Mouse (Mus musculus) ES-E14 (cell line): ENCODE results near the gene Cmbl. TPM values are rescaled to one million over a fixed set of nuclear protein-coding genes. Genes with fewer than 3 reads are reported as not detected.

Source experiments
- DNase-seq: peaks from one replicate; pipeline ENCODE4 v3.0.0-alpha.2; 2013; ENCODE audit warnings: low read depth, low spot score
- H3K27ac ChIP-seq: 2 replicates; pipeline ENCODE4 v1.5.1; 2012; ENCODE audit warnings: low read depth, mild to moderate bottlenecking, low read length, moderate library complexity, mixed read lengths; ENCODE audit not compliant: poor library complexity, insufficient read depth, severe bottlenecking
- H3K36me3 ChIP-seq: 2 replicates; pipeline ENCODE4 v1.6.1; 2012; ENCODE audit warnings: mild to moderate bottlenecking, low read length, moderate library complexity, mixed read lengths; ENCODE audit not compliant: control insufficient read depth, poor library complexity, insufficient read depth, severe bottlenecking
- H3K4me1 ChIP-seq, 2 experiments: fragments of 150-350 bp in 1 of 2; sonication (generic) in 1 of 2; 2 replicates each; pipeline ENCODE4 v1.6.1; 2012; ENCODE audit warnings: low read length in 2 of 2, mild to moderate bottlenecking in 1 of 2, mixed read lengths in 1 of 2; ENCODE audit not compliant: control insufficient read depth in 2 of 2, insufficient read depth in 2 of 2, poor library complexity in 1 of 2
- H3K4me3 ChIP-seq, 2 experiments: fragments of 150-350 bp in 1 of 2; sonication (generic) in 1 of 2; 2 replicates each; pipeline ENCODE4 v1.5.1; 2012; ENCODE audit warnings: low read length in 2 of 2, low read depth in 1 of 2, mild to moderate bottlenecking in 1 of 2, mixed read lengths in 1 of 2; ENCODE audit not compliant: insufficient read depth in 1 of 2, poor library complexity in 1 of 2, severe bottlenecking in 1 of 2
- H3K9ac ChIP-seq: 2 replicates; pipeline ENCODE4 v1.6.1; 2012; ENCODE audit warnings: low read depth, mild to moderate bottlenecking, low read length, mixed read lengths; ENCODE audit not compliant: poor library complexity, insufficient read depth, severe bottlenecking
- H3K9me3 ChIP-seq: fragments of 150-350 bp; sonication (generic); 2 replicates; pipeline ENCODE4 v1.6.1; 2012; ENCODE audit warnings: low read depth, mild to moderate bottlenecking, low read length; ENCODE audit not compliant: control insufficient read depth, insufficient read depth
- CHD2 ChIP-seq: IDR thresholded peaks from 2 replicates; pipeline ENCODE4 v1.6.1; 2014; ENCODE audit warnings: mild to moderate bottlenecking, low read depth, low read length, inconsistent platforms
- HCFC1 ChIP-seq: IDR thresholded peaks from 2 replicates; pipeline ENCODE4 v1.6.1; 2012; ENCODE audit warnings: low read length, inconsistent platforms, borderline replicate concordance; ENCODE audit not compliant: insufficient read depth
- MAFK ChIP-seq: IDR thresholded peaks from 2 replicates; pipeline ENCODE4 v1.6.1; 2014; ENCODE audit warnings: mild to moderate bottlenecking, low read depth, low read length, inconsistent platforms; ENCODE audit not compliant: insufficient read depth
- ZC3H11A ChIP-seq: IDR thresholded peaks from 2 replicates; pipeline ENCODE4 v1.6.1; 2012; ENCODE audit warnings: low read depth, mild to moderate bottlenecking, inconsistent platforms, low read length, borderline replicate concordance
- ZNF384 ChIP-seq: IDR thresholded peaks from 2 replicates; pipeline ENCODE4 v1.6.1; 2012; ENCODE audit warnings: low read depth, low read length, inconsistent platforms
- in situ Hi-C, 2 experiments: fragments of 600-800 bp; cut with MboI; formaldehyde crosslinking; loops; one replicate each; pipeline ENCODE4 v1.15.1; 2025; ENCODE audit warnings: low sequenced_read_pairs in 2 of 2, inconsistent platforms in 1 of 2; ENCODE audit not compliant: unreplicated experiment in 2 of 2
- total RNA-seq: library from RNA; depleted of rRNA; stranded (reverse); fragments of 300-350 nt; gene quantifications from 2 replicates; pipeline ENCODE4 v1.2.3, GENCODE M21; 2012; rRNA removed

Gene Cmbl
- total RNA-seq, result 0.48 and 0.76 TPM in 2 replicates

DNA sequence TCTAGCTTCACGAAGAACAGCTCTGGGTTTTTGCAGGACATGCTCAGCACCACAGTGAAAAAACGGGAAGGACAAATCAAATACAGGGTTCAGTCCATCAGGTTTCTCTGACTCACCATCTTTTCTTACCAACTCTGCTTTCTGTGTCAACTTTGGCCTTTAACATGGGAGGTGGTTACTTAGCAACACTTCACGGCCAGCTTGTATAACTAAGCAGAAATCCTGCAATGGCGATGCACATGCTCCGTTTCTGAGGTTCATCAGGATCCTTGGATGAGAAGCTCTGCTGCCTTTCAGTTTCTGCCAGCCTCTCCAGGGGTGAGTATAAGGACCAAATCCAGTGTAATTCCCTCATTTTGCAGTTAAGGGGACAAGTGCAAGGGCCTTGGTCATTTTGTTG, at the start of gene Cmbl:
Gene Cmbl (plus strand): TSS at position 206 of the 400 bp plus-strand sequence.
- no peak for DNase-seq
- Histone ChIP-seq H3K36me3 (no peaks in the 10 kb centered on the region), H3K9me3 (no peaks in the 10 kb centered on the region), H3K9ac (no peak within 1 kb of the TSS), H3K4me3 (no peak within 1 kb of the TSS), H3K4me1 (peaks cover 5 to 7% of the 10 kb centered on the region in 2 experiments; a peak in 2 of 4 replicates), H3K27ac (no peak within 1 kb of the TSS)
- in situ Hi-C loops, result no loop called here
- no peak for TF ChIP-seq ZNF384
- no peak for TF ChIP-seq ZC3H11A
- TF ChIP-seq HCFC1, result no peak
- TF ChIP-seq MAFK, result no peak
- no peak for TF ChIP-seq CHD2

DNA sequence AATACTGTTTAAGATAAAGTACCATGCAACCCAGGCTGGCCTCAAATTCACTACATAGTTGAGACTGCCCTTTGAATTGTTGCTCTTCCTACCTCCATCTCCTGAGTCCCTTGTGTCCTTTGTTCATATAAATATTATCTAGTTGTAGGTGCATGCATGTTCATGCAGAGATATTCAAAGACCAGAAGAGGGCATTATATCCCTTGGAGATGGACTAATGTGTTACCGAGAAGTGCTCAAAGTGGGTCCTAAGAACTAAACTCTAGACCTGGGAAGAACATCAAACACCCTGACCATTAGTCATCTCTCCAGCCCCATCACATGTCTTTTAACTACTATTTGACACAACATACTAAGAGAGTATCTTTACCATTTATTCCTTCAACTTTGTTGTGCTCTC, 48.0 kb upstream of the Cmbl start:
- in situ Hi-C loops, result no loop called here
- H3K4me3 ChIP-seq, result no peak overlapping the region
- no peak overlapping the region for H3K27ac ChIP-seq
- H3K4me1 ChIP-seq, result no peaks in the 10 kb centered on the region
- H3K36me3 ChIP-seq, result no peaks in the 10 kb centered on the region
- DNase-seq, result no peak
- H3K9me3 ChIP-seq, result no peaks in the 10 kb centered on the region
- no peak overlapping the region for H3K9ac ChIP-seq
- TF ChIP-seq ZNF384 (no peak), MAFK (no peak), HCFC1 (no peak), CHD2 (no peak), ZC3H11A (no peak)

- Histone ChIP-seq H3K9ac (no peak overlapping the region), H3K36me3 (no peaks in the 10 kb centered on the region), H3K4me1 (no peaks in the 10 kb centered on the region), H3K4me3 (no peak overlapping the region), H3K9me3 (no peaks in the 10 kb centered on the region), H3K27ac (no peak overlapping the region)
- TF ChIP-seq HCFC1, result no peak
- no peak for TF ChIP-seq MAFK
- no peak for TF ChIP-seq CHD2
- TF ChIP-seq ZC3H11A, result no peak
- no peak for TF ChIP-seq ZNF384
- in situ Hi-C loops, result no loop called here
- DNase-seq, result no peak
These were observed 46.8 kb upstream of the Cmbl start for GRCm38 (mm10) chr15:31518371-31518770.

DNA sequence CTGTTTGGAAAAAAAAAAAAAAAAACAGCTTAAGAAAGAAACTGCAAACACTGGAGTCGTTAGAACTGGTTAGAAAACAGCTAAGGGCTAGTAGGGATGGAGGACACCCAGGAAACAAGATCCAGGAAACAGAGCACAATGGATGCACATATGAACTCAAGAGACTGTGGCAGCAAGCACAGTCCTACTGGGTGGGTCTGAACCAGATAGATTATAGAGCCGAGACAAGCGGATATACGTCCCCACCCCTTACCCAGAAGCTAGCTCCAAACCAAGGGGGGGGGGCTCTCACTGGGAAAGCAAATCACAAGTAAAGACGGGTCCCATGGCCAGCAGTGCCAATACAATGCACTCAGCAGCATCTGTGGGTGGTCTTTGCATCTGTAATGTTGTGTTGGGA, 46.2 kb upstream of the Cmbl start:
- no peak overlapping the region for H3K4me3 ChIP-seq
- no peak for DNase-seq
- no peak overlapping the region for H3K27ac ChIP-seq
- TF ChIP-seq ZNF384 (no peak), ZC3H11A (no peak), HCFC1 (no peak), CHD2 (no peak), MAFK (no peak)
- H3K4me1 ChIP-seq, result no peaks in the 10 kb centered on the region; a peak in 1 of 4 replicates
- no peaks in the 10 kb centered on the region for H3K9me3 ChIP-seq
- in situ Hi-C loops, result no loop called here
- no peaks in the 10 kb centered on the region for H3K36me3 ChIP-seq
- no peak overlapping the region for H3K9ac ChIP-seq

DNA sequence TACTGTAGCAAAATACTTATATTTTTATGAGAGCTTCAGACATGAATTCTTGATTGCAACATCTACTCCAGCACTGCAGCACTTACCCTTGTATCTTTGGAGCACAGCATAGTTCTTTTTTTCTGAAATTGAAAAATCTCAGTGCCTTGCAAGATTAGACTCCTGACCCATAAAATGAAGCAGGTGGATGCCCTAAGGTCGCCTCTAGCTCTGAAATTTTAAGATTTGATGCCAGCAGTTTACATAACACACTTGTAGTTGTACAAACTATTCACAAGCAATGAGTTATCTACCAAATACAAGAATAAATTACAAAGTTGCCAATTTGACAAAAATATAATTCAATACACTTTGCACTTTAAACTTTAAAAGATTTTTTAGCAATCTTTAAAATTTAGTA, 38.7 kb upstream of the Cmbl start:
- no peak for DNase-seq
- in situ Hi-C loops, result no loop called here
- no peak overlapping the region for H3K27ac ChIP-seq
- H3K4me1 ChIP-seq, result no peaks in the 10 kb centered on the region; a peak in 1 of 4 replicates
- no peak overlapping the region for H3K9ac ChIP-seq
- no peak overlapping the region for H3K4me3 ChIP-seq
- no peaks in the 10 kb centered on the region for H3K36me3 ChIP-seq
- TF ChIP-seq MAFK, result no peak
- H3K9me3 ChIP-seq, result no peaks in the 10 kb centered on the region
